9 mouse cellular contexts compared by ENCODE assay signal in genomic region chr7:127747559-127748234, GRCm38 (mm10). TPM values are rescaled to one million over a fixed set of nuclear protein-coding genes. Genes with fewer than 3 reads are reported as not detected.
DNase-seq lines count a peak whose midpoint lies in the region; ATAC-seq and TF ChIP-seq lines count a peak whose summit lies in the region.
"Had no signal": no experiment of that assay in that cellular context is flagged by ENCODE, and none has a peak within 500 bp of the region (broad histone marks: within the 10 kb centered on the region; RNA-seq: fewer than 3 reads in every experiment).

No protein-coding gene starts in this region.

- peak overlapping the region; percentile 81; the same call in 1 of the 2 replicates for H3K27ac ChIP-seq in kidney, postnatal 0 days
- H3K27ac ChIP-seq in embryonic facial prominence, embryonic 14.5 days (replicated peaks; ENCODE audit: low read depth, low read length), result peak overlapping the region; percentile 75
- peak overlapping the region; percentile 83; the same call in 1 of the 2 replicates for H3K27ac ChIP-seq in intestine, embryonic 14.5 days (ENCODE audit: low read depth)
- H3K27ac ChIP-seq in neural tube, embryonic 13.5 days (replicated peaks), result peak overlapping the region; percentile 93; the same call in 1 of the 2 replicates

- peak overlapping the region; percentile 82 for H3K9ac ChIP-seq in kidney, postnatal 0 days (ENCODE audit: low read depth, low read length)
- H3K9ac ChIP-seq in embryonic facial prominence, embryonic 14.5 days (ENCODE audit: low read depth, low read length), result peak overlapping the region; percentile 88
- H3K9ac ChIP-seq in intestine, embryonic 14.5 days (ENCODE audit: low read length), result peak overlapping the region; percentile 82
- peak overlapping the region; percentile 98 for H3K9ac ChIP-seq in neural tube, embryonic 13.5 days

- H3K9me3 ChIP-seq in kidney, postnatal 0 days (replicated peaks; ENCODE audit: low read length), result no peaks in the 10 kb centered on the region
- no peaks in the 10 kb centered on the region for H3K9me3 ChIP-seq in embryonic facial prominence, embryonic 14.5 days (ENCODE audit: control insufficient read depth, low read length)
- H3K9me3 ChIP-seq in intestine, embryonic 14.5 days (ENCODE audit: control insufficient read depth, low read length), result no peaks in the 10 kb centered on the region
- no peaks in the 10 kb centered on the region for H3K9me3 ChIP-seq in neural tube, embryonic 13.5 days

- H3K27me3 ChIP-seq in kidney, postnatal 0 days (ENCODE audit: insufficient read depth, low read length), result no peaks in the 10 kb centered on the region
- H3K27me3 ChIP-seq in embryonic facial prominence, embryonic 14.5 days (replicated peaks; ENCODE audit: control insufficient read depth, insufficient read depth, low read length), result no peaks in the 10 kb centered on the region
- no peaks in the 10 kb centered on the region for H3K27me3 ChIP-seq in intestine, embryonic 14.5 days (replicated peaks; ENCODE audit: control insufficient read depth, insufficient read depth, low read length)
- H3K27me3 ChIP-seq in neural tube, embryonic 13.5 days, result no peaks in the 10 kb centered on the region

- peak; percentile 2 for DNase-seq in kidney, postnatal 0 days (ENCODE audit: low spot score)
- no peak for DNase-seq in kidney, postnatal 4 days
- DNase-seq in embryonic facial prominence, embryonic 14.5 days (ENCODE audit: low spot score), result no peak
- no peak for DNase-seq in intestine, embryonic 14.5 days (ENCODE audit: low spot score)
- DNase-seq in gastrocnemius, postnatal 10 days, result no peak
- DNase-seq in lung, postnatal 10 days, result no peak
- DNase-seq in ovary, postnatal 36 days (ENCODE audit: low spot score), result no peak

- peak overlapping the region; percentile 86 for H3K4me3 ChIP-seq in kidney, postnatal 0 days (replicated peaks; ENCODE audit: low read depth, low read length)
- H3K4me3 ChIP-seq in embryonic facial prominence, embryonic 14.5 days (ENCODE audit: low read depth, low read length), result peak overlapping the region; percentile 93
- H3K4me3 ChIP-seq in intestine, embryonic 14.5 days (ENCODE audit: low read depth, low read length), result peak overlapping the region; percentile 71
- peak overlapping the region; percentile 94 for H3K4me3 ChIP-seq in neural tube, embryonic 13.5 days

- ATAC-seq in kidney, postnatal 0 days (replicated peaks; ENCODE audit: low FRiP score, low read depth), result no peak
- no peak for ATAC-seq in embryonic facial prominence, embryonic 14.5 days (ENCODE audit: low read depth)
- no peak for ATAC-seq in intestine, embryonic 14.5 days (replicated peaks; ENCODE audit: low FRiP score, low TSS enrichment, low read depth)
- ATAC-seq in neural tube, embryonic 13.5 days (ENCODE audit: low read depth), result no peak

- WGBS in kidney, postnatal 0 days, result 35% methylated on average over 6 of the region's 6 CpGs
- WGBS in embryonic facial prominence, embryonic 14.5 days, result 29% methylated on average over 6 of the region's 6 CpGs
- WGBS in intestine, embryonic 14.5 days, result 39% methylated on average over 6 of the region's 6 CpGs
- 40% methylated on average over 6 of the region's 6 CpGs for WGBS in neural tube, embryonic 13.5 days

- peaks cover 33% of the 10 kb centered on the region for H3K36me3 ChIP-seq in kidney, postnatal 0 days (ENCODE audit: insufficient read depth, low read length)
- peaks cover 49% of the 10 kb centered on the region for H3K36me3 ChIP-seq in embryonic facial prominence, embryonic 14.5 days (ENCODE audit: control insufficient read depth, insufficient read depth, low read length)
- H3K36me3 ChIP-seq in intestine, embryonic 14.5 days (ENCODE audit: control insufficient read depth, insufficient read depth, low read length), result peaks cover 45% of the 10 kb centered on the region
- peaks cover 48% of the 10 kb centered on the region for H3K36me3 ChIP-seq in neural tube, embryonic 13.5 days

- H3K4me2 ChIP-seq in kidney, postnatal 0 days (ENCODE audit: low read length), result peak overlapping the region; percentile 97
- H3K4me2 ChIP-seq in embryonic facial prominence, embryonic 14.5 days (ENCODE audit: low read depth, low read length), result peak overlapping the region; percentile 74
- H3K4me2 ChIP-seq in intestine, embryonic 14.5 days (ENCODE audit: low read length), result peak overlapping the region; percentile 89
- H3K4me2 ChIP-seq in neural tube, embryonic 13.5 days, result peak overlapping the region; percentile 84

- no peak for TF ChIP-seq CTCF in kidney, postnatal 0 days (IDR thresholded peaks at IDR 0.05; ENCODE audit: low read depth)

- peaks cover 5% of the 10 kb centered on the region; the same call in 1 of the 2 replicates for H3K4me1 ChIP-seq in kidney, postnatal 0 days (replicated peaks; ENCODE audit: insufficient read depth, low read length)
- H3K4me1 ChIP-seq in embryonic facial prominence, embryonic 14.5 days (ENCODE audit: control insufficient read depth, insufficient read depth, low read length), result peaks cover 12% of the 10 kb centered on the region; the same call in 1 of the 2 replicates
- H3K4me1 ChIP-seq in intestine, embryonic 14.5 days (replicated peaks; ENCODE audit: control insufficient read depth, insufficient read depth, low read length), result peaks cover 12% of the 10 kb centered on the region
- peaks cover 26% of the 10 kb centered on the region for H3K4me1 ChIP-seq in neural tube, embryonic 13.5 days (replicated peaks)

RNA-seq across cellular contexts. Expression of gene Fbxl19, which starts 3.4 kb away (rescaled TPM):
- 2.8 and 3.5 TPM in 2 replicates for polyA plus RNA-seq in kidney, postnatal 0 days (2015; fragmentation: Nextera tagmentation; extraction: Ambion mirVana)
- 3.0 and 3.8 TPM in 2 replicates for polyA plus RNA-seq in embryonic facial prominence, embryonic 14.5 days (2014; fragmentation: Nextera tagmentation; extraction: Ambion mirVana)
- 3.3 and 4.2 TPM in 2 replicates for polyA plus RNA-seq in intestine, embryonic 14.5 days (2014; fragmentation: Nextera tagmentation; extraction: Ambion mirVana)
- polyA plus RNA-seq in neural tube, embryonic 13.5 days (2015; fragmentation: Nextera tagmentation; extraction: Ambion mirVana), result 8.0 and 8.8 TPM in 2 replicates
- total RNA-seq in gastrocnemius, postnatal 10 days (2021), result 1 to 10 TPM; 2.9 to 6.0 TPM

RNA-seq across cellular contexts. Expression of gene Ctf2, which starts 15.7 kb away (rescaled TPM):
- polyA plus RNA-seq in kidney, postnatal 0 days (2015; fragmentation: Nextera tagmentation; extraction: Ambion mirVana), result 0.08 TPM in 1 of 2 replicates, not detected in the other
- polyA plus RNA-seq in embryonic facial prominence, embryonic 14.5 days (2014; fragmentation: Nextera tagmentation; extraction: Ambion mirVana), result 0.14 and 0.35 TPM in 2 replicates
- polyA plus RNA-seq in intestine, embryonic 14.5 days (2014; fragmentation: Nextera tagmentation; extraction: Ambion mirVana), result 0.27 and 0.30 TPM in 2 replicates
- polyA plus RNA-seq in neural tube, embryonic 13.5 days (2015; fragmentation: Nextera tagmentation; extraction: Ambion mirVana), result not detected in 2 replicates
- total RNA-seq in gastrocnemius, postnatal 10 days (2021), result not detected
- total RNA-seq: left cerebral cortex, postnatal 25 days had no signal

RNA-seq across cellular contexts. Expression of gene Orai3, which starts 21.9 kb away (rescaled TPM):
- 27.2 and 30.1 TPM in 2 replicates for polyA plus RNA-seq in kidney, postnatal 0 days (2015; fragmentation: Nextera tagmentation; extraction: Ambion mirVana)
- polyA plus RNA-seq in embryonic facial prominence, embryonic 14.5 days (2014; fragmentation: Nextera tagmentation; extraction: Ambion mirVana), result 10.4 and 11.9 TPM in 2 replicates
- 17.1 and 21.9 TPM in 2 replicates for polyA plus RNA-seq in intestine, embryonic 14.5 days (2014; fragmentation: Nextera tagmentation; extraction: Ambion mirVana)
- 9.7 and 9.9 TPM in 2 replicates for polyA plus RNA-seq in neural tube, embryonic 13.5 days (2015; fragmentation: Nextera tagmentation; extraction: Ambion mirVana)
- total RNA-seq in gastrocnemius, postnatal 10 days (2021), result 10 to 100 TPM; 10.2 to 12.3 TPM

RNA-seq across cellular contexts. Expression of gene Setd1a, which starts 28.8 kb away (rescaled TPM):
- polyA plus RNA-seq in kidney, postnatal 0 days (2015; fragmentation: Nextera tagmentation; extraction: Ambion mirVana), result 15.6 and 17.9 TPM in 2 replicates
- polyA plus RNA-seq in embryonic facial prominence, embryonic 14.5 days (2014; fragmentation: Nextera tagmentation; extraction: Ambion mirVana), result 23.0 and 24.1 TPM in 2 replicates
- 25.0 and 25.6 TPM in 2 replicates for polyA plus RNA-seq in intestine, embryonic 14.5 days (2014; fragmentation: Nextera tagmentation; extraction: Ambion mirVana)
- polyA plus RNA-seq in neural tube, embryonic 13.5 days (2015; fragmentation: Nextera tagmentation; extraction: Ambion mirVana), result 19.0 and 20.9 TPM in 2 replicates
- 10 to 100 TPM; 21.2 to 26.2 TPM for total RNA-seq in gastrocnemius, postnatal 10 days (2021)

RNA-seq across cellular contexts. Expression of gene Ctf1, which starts 35.2 kb away (rescaled TPM):
- 14.5 and 15.9 TPM in 2 replicates for polyA plus RNA-seq in kidney, postnatal 0 days (2015; fragmentation: Nextera tagmentation; extraction: Ambion mirVana)
- 20.9 and 23.8 TPM in 2 replicates for polyA plus RNA-seq in embryonic facial prominence, embryonic 14.5 days (2014; fragmentation: Nextera tagmentation; extraction: Ambion mirVana)
- polyA plus RNA-seq in intestine, embryonic 14.5 days (2014; fragmentation: Nextera tagmentation; extraction: Ambion mirVana), result 13.6 and 14.0 TPM in 2 replicates
- 4.5 and 4.9 TPM in 2 replicates for polyA plus RNA-seq in neural tube, embryonic 13.5 days (2015; fragmentation: Nextera tagmentation; extraction: Ambion mirVana)
- total RNA-seq in gastrocnemius, postnatal 10 days (2021), result 10 to 100 TPM in 1 of 2 experiments, 1 to 10 TPM in 1; 9.1 to 12.7 TPM
